13 mouse cellular contexts compared by ENCODE assay signal in the genomic region with DNA sequence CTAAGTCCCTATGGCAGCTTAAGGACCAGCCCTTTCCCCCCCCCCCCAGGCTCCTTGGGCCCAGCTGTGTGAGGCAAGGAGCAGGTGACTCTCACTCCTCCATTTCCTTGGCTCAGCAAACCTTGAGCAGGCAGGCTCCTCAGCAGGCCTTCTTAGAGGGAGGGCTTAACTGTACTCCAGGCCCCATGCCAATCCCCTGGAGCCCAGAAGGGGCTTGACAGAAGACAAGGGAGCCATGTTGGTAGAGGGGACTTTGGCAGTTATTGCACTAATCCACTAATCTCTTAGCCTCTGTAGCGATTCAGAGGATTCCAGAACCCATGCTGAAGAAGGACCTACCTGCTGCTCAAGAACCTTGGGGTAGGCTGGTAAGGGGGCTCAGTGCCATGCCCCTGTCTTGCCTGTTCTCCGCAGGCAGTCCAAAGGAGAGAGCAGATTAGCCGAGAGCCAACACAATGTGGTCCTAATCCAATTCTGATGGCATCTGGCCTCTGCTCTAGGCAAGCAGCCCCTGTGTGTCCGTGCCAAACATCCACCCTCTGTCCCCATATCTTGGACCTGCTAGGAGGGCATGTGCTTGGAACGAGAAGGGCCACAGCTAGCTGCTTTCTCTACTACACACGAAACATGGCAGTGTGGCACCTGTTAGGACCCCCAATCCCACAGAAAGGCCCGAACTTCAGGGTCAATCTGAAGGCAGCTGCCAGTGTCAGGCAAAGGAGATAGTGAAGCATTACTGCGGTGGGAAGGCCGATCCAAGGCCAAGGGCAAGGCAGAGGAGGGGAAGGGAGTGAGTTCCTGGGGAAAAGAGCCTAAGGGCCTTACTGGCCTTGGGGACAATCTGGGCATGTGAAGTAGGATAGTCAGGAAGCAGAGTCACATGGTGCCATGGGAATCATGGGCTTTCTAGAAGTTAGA. TPM values are rescaled to one million over a fixed set of nuclear protein-coding genes. Genes with fewer than 3 reads are reported as not detected.
DNase-seq lines count a peak whose midpoint lies in the region; ATAC-seq and TF ChIP-seq lines count a peak whose summit lies in the region.
"Had no signal": no experiment of that assay in that cellular context is flagged by ENCODE, and none has a peak within 500 bp of the region (broad histone marks: within the 10 kb centered on the region; RNA-seq: fewer than 3 reads in every experiment).

No protein-coding gene starts in this region.

- 0 out of 2 replicates have a peak, but pooled peaks have one; percentile 44 for ATAC-seq in limb, embryonic 13.5 days (ENCODE audit: low FRiP score, low read depth)
- no peak for ATAC-seq in intestine, postnatal 0 days

- H3K4me1 ChIP-seq in limb, embryonic 13.5 days, result no peaks in the 10 kb centered on the region
- no peaks in the 10 kb centered on the region for H3K4me1 ChIP-seq in intestine, postnatal 0 days (replicated peaks; ENCODE audit: control insufficient read depth, insufficient read depth, low read length)
- H3K4me1 ChIP-seq: liver, embryonic 15.5 days; neural tube, embryonic 12.5 days had no signal

- no peak for TF ChIP-seq CTCF in layer of hippocampus, adult 2 months (conservative IDR thresholded peaks at IDR 0.05)
- TF ChIP-seq CTCF in intestine, postnatal 0 days (IDR thresholded peaks at IDR 0.05; ENCODE audit: low read depth), result no peak

- H3K4me3 ChIP-seq in layer of hippocampus, adult 2 months, result no peak overlapping the region
- no peak overlapping the region for H3K4me3 ChIP-seq in limb, embryonic 13.5 days
- H3K4me3 ChIP-seq in intestine, postnatal 0 days (ENCODE audit: low read depth, low read length), result no peak overlapping the region
- H3K4me3 ChIP-seq: liver, embryonic 15.5 days; neural tube, embryonic 12.5 days had no signal

- H3K9ac ChIP-seq in limb, embryonic 13.5 days, result no peak overlapping the region
- H3K9ac ChIP-seq in intestine, postnatal 0 days (ENCODE audit: low read depth, low read length), result no peak overlapping the region
- H3K9ac ChIP-seq: liver, embryonic 15.5 days; neural tube, embryonic 12.5 days had no signal

- no peaks in the 10 kb centered on the region for H3K9me3 ChIP-seq in limb, embryonic 13.5 days
- H3K9me3 ChIP-seq in intestine, postnatal 0 days (ENCODE audit: control insufficient read depth), result no peaks in the 10 kb centered on the region
- H3K9me3 ChIP-seq: liver, embryonic 15.5 days; neural tube, embryonic 12.5 days had no signal

- H3K27ac ChIP-seq in layer of hippocampus, adult 2 months, result peak overlapping the region; percentile 36; the same call in 1 of the 2 replicates
- no peak overlapping the region for H3K27ac ChIP-seq in limb, embryonic 13.5 days
- no peak overlapping the region for H3K27ac ChIP-seq in intestine, postnatal 0 days (ENCODE audit: low read depth, low read length)
- H3K27ac ChIP-seq: kidney, postnatal 0 days; liver, embryonic 15.5 days; neural tube, embryonic 12.5 days had no signal

- no peaks in the 10 kb centered on the region for H3K36me3 ChIP-seq in limb, embryonic 13.5 days
- H3K36me3 ChIP-seq in intestine, postnatal 0 days (ENCODE audit: control insufficient read depth, insufficient read depth), result no peaks in the 10 kb centered on the region
- H3K36me3 ChIP-seq: liver, embryonic 15.5 days; neural tube, embryonic 12.5 days had no signal

- DNase-seq in adrenal gland, postnatal 10 days, result peak; percentile 13
- no peak for DNase-seq in adrenal gland, postnatal 36 days
- DNase-seq in layer of hippocampus, adult 2 months (ENCODE audit: low spot score in 2 of 2), result no peak
- no peak for DNase-seq in layer of hippocampus, adult 9-10 months (ENCODE audit: low spot score)
- peak; percentile 64 for DNase-seq in cerebellum, adult 11-12 months
- no peak for DNase-seq in left cerebral cortex, adult 9 months (ENCODE audit: low spot score in 2 of 2)
- DNase-seq: thymus, adult 2 months had no signal

- peaks cover 9% of the 10 kb centered on the region; the same call in 1 of the 2 replicates for H3K27me3 ChIP-seq in limb, embryonic 13.5 days
- H3K27me3 ChIP-seq in intestine, postnatal 0 days (replicated peaks; ENCODE audit: control insufficient read depth, insufficient read depth, low read length), result no peaks in the 10 kb centered on the region
- H3K27me3 ChIP-seq: neural tube, embryonic 12.5 days had no signal

- WGBS in limb, embryonic 13.5 days, result 82% methylated on average over 9 of the region's 9 CpGs
- WGBS in intestine, postnatal 0 days, result 86% methylated on average over 9 of the region's 9 CpGs

- no peak overlapping the region for H3K4me2 ChIP-seq in limb, embryonic 13.5 days (replicated peaks)
- H3K4me2 ChIP-seq in intestine, postnatal 0 days (replicated peaks; ENCODE audit: low read depth), result no peak overlapping the region
- H3K4me2 ChIP-seq: liver, embryonic 15.5 days; neural tube, embryonic 12.5 days had no signal

RNA-seq across cellular contexts. Expression of a gene that starts 22.6 kb away (rescaled TPM):
- 10 to 100 TPM; 11.7 to 17.0 TPM for total RNA-seq in adrenal gland, postnatal 10 days (2021)
- total RNA-seq in adrenal gland, postnatal 36 days (2021), result 10 to 100 TPM; 34.9 to 52.5 TPM
- total RNA-seq in layer of hippocampus, adult 2 months (2021), result 100 to 1,000 TPM; 156 to 158 TPM
- polyA plus RNA-seq in limb, embryonic 13.5 days (2015; fragmentation: Nextera tagmentation; extraction: Ambion mirVana), result 0.24 and 0.31 TPM in 2 replicates
- polyA plus RNA-seq in intestine, postnatal 0 days (2015; fragmentation: Nextera tagmentation; extraction: Ambion mirVana), result 0.12 and 0.13 TPM in 2 replicates
- total RNA-seq: common myeloid progenitor, adult 5-6 weeks had no signal

RNA-seq across cellular contexts. Expression of a gene that starts 42.1 kb away (rescaled TPM):
- total RNA-seq in adrenal gland, postnatal 10 days (2021), result 100 to 1,000 TPM; 207 to 268 TPM
- total RNA-seq in adrenal gland, postnatal 36 days (2021), result 100 to 1,000 TPM; 251 to 260 TPM
- total RNA-seq in layer of hippocampus, adult 2 months (2021), result 10 to 100 TPM; 15.9 to 19.3 TPM
- 67.7 and 68.8 TPM in 2 replicates for polyA plus RNA-seq in limb, embryonic 13.5 days (2015; fragmentation: Nextera tagmentation; extraction: Ambion mirVana)
- 35.2 and 43.0 TPM in 2 replicates for polyA plus RNA-seq in intestine, postnatal 0 days (2015; fragmentation: Nextera tagmentation; extraction: Ambion mirVana)

Comparison
In these comparisons a context has a peak if more than half of its experiments do, and no peak if none do; other contexts are left out.
1. DNase-seq: peak in adrenal gland, postnatal 10 days (single experiment) and cerebellum, adult 11-12 months (single experiment); none in adrenal gland, postnatal 36 days (0 of 2), layer of hippocampus, adult 2 months (0 of 2), layer of hippocampus, adult 9-10 months (single experiment) and left cerebral cortex, adult 9 months (0 of 2).
2. RNA of a gene that starts 42.1 kb away (total RNA-seq): 207 to 268 TPM in adrenal gland, postnatal 10 days and 251 to 260 TPM in adrenal gland, postnatal 36 days; 15.9 to 19.3 TPM in layer of hippocampus, adult 2 months; every median in the first group is over 10 times any median in the second.